Mouse (Mus musculus) liver, adult 2 months (tissue): ENCODE measurements around the gene Amfr.

Source experiments
- CTCF ChIP-seq: fragments of 200-500 bp; IDR thresholded peaks from 2 replicates; pipeline ENCODE4 v1.5.1; 2011; ENCODE audit warnings: low read depth, low read length, control low read depth
- POLR2A ChIP-seq: fragments of 200-500 bp; IDR thresholded peaks from 2 replicates; pipeline ENCODE4 v1.6.1; 2011; ENCODE audit warnings: low read length, control low read depth; ENCODE audit not compliant: insufficient read depth; ENCODE audit errors: extremely low read depth

DNA sequence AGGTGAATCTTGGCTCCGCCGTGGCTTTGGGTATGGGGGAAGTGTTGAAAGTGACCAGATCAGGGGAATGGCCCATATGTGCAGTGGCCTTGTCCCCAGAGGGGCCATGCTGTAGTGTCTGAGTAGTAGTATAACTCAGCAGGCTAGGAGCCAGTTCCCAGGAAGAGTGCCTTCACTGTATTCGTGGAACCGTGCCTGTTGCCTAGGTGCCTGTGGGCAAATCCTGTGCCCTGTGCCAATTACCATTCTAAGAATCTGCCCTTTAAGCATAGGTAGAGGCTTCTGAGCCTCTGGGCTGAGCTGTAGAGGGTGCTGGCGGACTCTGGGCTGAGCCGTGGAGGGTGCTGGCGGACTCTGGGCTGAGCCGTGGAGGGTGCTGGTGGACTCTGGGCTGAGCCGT, 54.2 kb downstream of the Amfr start:
- TF ChIP-seq CTCF (no peak), POLR2A (no peak)
